Mouse (Mus musculus): ENCODE results near the gene Tmem91. TPM values are rescaled to one million over a fixed set of nuclear protein-coding genes. Genes with fewer than 3 reads are reported as not detected.
"Not testable (repeated sequence)": the region's sequence is repeated elsewhere in the genome, so short reads cannot be mapped to it uniquely, and the experiment has no call there.

Gene Tmem91
- 10 to 100 TPM in 2 of 3 experiments, 1 to 10 TPM in 1; 8.2 to 23.6 (median 14.4) TPM for polyA plus RNA-seq (2017; shearing (Covaris generic))

DNA sequence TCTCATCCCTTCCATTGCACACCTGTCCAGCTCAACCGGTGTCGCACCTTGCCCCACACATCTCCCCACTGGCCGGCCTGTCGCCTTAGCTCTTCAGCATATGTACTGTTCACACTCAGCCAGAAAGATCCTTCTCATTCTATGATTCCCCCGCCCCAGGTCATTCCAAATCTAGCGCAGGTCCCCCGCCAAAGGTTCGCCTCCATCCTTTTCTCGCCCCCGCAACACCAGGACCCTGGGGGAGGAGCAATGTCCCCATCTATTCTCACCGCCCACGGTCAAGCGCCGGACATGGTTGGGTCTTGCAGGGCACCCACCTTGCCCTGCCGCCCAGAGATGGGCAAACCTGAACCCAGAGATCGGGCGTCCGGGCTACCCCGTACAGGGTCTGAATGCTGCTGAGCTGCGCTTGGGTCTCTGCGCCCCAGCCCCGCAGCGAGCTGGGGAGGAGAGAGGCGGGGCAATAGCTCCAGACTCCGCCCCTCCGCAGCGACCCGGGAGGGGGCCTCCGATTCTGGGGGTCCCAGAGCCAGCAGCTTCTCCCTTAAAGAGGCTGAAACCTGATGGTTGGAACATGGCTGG lies at the start of gene Tmem91:
Gene Tmem91 (minus strand): TSS at position 448 of the 582 bp plus-strand sequence.
- no peak for ATAC-seq

DNA sequence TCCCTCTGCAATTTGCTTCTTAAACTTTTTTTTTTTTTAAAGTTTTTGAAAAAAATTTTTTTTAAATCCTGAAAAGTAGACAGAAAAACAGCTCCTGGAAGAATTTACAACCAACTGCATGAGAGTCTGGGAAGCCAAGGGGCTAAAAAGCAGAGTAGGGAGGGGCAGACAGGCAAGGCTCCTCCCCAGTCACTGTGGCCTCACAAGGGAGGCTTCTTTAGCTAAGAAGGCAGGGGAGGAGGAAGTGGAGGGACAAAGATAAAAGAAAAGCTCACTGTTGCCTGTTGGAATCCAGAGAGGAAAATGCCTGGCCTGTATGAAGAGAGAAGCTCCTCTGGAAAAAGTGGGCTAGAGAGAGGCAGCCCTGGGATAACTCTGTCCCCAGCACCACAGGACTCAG lies 46.8 kb upstream of the Tmem91 start:
- ATAC-seq, result not testable (repeated sequence)

DNA sequence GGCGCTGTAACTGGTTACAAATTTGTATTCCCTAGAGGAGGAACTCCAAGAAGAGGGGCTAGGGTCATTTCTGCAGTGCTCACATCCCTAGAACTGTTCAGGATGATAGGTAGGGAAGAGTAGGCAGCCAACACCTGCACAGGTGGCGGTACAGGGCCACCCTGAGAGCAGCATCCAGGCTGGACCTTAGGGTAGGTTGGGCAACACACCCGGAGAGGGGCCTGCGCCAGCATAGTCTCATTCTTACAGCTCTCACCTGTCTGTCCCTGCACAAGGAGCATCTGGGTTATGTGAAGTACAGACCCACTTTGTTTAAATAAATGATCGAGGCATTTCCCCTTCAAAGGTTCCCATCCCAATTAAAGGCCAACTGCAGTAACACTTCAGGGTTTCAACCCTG lies 45.8 kb upstream of the Tmem91 start:
- ATAC-seq, result no peak

DNA sequence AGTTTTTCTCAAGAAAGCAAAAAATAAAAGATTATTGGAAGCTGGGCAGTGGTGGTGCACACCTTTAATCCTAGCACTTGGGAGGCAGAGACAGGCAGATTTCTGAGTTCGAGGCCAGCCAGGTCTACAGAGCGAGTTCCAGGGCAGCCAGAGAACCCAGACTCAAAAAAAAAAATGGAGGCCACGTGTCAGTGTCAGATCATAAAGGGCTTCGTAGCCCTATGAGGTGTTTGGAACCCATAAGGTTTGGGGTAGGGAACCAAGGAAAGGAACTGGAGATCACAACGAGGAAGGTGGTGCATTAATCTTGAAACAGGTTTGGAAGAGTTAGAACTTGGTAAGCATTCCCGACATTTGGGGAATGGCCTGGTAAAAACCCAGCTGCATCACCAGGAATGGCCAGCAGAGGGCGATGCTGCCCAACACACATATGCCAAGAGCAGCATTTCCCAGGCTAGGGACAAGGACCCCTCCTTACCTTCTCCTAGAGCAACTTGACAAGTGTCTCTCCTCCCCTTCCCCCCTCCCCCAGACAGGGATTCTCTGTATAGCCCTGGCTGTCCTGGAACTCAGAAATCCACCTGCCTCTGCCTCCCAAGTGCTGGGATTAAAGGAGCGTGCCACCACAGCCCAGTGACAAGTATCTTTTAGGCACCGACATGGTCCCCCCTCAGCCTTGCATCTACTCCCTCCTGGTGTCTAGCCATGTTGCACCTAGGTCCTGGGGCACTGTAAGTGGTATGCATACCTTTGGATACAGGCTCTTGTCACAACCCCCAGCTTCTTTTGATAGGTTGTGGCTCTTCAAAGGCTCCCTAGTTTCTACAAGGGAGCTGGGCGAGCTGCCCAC lies 45.0 kb upstream of the Tmem91 start:
- no peak for ATAC-seq

DNA sequence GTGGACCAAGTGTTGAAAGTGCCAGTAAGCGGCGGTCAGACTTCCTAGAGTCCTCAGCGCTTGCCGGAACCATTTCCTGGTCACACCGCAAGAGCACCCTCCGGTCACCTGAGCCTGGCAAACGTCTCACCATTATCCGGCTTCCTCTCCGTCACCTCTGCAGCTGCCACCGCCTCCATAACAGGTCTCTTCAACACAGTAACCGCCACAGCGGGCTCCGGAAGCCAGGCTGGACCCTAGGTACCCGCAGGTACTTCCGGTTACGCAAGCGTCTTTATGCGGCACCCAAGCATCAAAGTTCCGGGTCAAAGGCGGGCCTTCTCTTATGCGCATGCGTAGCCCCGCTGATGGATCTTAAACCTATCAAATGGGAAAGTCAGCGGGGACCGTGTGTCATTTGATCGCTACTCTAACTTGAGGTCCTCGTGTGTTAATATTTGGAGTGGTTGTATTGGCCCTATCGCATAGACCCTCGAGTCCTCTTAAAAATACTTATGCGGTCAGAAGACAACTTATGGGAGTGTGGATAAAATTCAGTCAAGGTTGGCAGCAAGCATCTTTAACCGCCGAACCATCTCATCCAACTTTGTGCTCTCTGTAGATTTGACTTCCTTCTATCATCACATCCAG lies 43.9 kb upstream of the Tmem91 start, which contains the start of gene Ccdc97:
Gene Ccdc97 (minus strand): TSS at position 301 of the 630 bp plus-strand sequence.
- peak; percentile 95 for ATAC-seq

DNA sequence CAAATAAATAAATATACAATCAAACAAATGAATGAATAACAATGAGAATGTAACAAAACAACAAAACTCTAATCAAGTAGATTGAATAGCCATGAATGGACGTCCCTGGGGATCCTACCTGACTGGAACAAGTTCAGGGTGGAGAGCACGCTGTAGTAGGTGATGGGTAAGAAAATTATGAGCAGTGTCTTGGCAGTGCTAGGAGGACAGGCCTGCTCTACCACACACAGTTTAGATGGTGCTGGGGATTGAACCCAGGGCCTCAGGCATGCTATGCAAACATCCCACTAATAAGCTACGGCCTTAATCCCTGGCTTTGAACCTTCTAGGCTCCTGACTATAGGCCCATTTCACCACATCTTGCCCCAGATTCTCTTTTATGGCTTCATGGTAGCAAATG lies 42.5 kb upstream of the Tmem91 start:
- ATAC-seq, result no peak

DNA sequence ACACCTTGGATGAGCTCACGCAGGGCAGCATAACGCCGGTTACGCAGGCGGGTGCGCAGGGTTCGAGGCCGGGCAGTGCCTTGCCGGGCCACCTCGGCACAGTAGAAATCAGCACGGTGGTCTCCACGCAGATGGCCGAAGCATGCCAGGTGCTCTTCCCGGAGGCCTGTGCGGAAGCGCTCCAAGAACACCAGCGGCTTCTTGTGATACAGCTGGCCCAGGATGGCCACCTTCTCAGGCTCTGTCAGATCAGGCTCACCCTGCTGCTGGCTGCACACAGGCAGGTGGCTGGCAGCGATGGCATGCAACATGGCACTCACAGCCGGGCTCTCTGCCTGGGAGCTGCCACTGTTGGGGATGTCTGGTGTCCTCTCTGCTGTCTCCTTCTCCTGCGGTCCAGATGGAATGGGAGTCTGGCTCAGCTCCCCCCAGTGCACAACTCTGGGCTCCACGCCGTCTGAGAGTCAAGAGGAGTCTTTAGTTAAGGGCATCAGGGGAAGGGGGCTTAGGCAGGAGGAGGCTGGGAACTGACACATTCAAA lies 40.8 kb upstream of the Tmem91 start:
- no peak for ATAC-seq

DNA sequence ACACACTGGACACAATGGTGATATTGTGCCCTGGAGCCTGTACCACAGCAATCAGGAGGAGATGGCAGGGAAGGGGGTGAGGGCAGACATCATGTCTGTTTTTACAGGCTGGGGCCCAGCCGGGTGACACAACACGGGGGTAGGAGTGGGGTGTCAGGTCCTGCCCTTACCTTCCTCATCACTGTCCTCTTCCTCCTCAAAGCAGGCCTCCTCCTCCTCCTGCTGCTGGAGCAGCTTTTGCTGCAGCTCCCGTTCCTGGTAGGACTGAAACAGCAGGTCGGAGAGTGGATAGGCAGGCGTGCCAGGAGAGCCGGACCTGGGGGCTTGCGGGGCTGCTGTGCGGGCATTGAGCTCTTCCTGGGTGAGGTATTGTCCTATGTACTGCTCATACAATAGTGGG lies 39.6 kb upstream of the Tmem91 start:
- no peak for ATAC-seq

DNA sequence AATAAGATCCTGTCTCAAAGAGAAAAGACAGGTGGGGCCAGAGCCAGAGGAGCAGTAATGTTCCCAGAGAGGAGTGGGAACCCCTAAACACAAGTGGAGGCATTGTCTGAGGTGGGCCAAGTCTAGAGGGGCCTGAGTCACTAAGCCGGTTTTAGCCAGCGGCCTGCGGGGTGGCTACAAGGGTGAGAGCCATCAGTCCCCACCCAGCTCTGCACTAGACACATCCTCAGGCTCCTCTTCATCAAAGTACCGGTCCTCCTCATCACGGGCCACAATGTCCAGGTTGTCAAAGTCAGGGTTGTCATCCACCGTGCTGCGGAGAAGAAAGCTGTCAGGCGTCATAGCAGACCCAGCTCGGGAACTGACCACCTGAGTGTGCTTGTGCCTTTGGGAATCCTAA lies 37.8 kb upstream of the Tmem91 start:
- no peak for ATAC-seq

DNA sequence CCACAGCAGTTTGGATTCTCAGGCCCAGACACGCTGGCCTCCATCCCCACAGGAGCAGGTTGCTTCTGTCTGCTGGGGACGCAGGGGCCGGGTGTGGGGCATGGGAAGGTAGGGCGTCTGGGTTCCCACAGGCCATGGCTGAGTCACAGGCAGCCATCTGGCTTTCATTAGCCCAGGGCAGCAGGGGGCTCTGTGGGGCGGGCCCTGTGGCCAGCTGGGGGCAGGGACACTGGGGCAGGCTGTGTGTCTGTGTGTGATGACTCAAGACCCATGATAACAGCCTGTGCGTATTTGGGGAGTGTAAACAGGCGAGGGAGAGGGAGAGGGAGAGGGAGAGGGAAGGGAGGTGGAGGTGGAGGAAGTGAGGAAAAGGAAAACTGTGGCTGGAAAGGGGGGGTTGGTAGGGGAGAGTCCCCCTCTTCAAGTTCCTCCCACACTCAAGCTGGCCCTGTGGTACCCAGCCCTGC lies 36.8 kb upstream of the Tmem91 start:
- no peak for ATAC-seq

DNA sequence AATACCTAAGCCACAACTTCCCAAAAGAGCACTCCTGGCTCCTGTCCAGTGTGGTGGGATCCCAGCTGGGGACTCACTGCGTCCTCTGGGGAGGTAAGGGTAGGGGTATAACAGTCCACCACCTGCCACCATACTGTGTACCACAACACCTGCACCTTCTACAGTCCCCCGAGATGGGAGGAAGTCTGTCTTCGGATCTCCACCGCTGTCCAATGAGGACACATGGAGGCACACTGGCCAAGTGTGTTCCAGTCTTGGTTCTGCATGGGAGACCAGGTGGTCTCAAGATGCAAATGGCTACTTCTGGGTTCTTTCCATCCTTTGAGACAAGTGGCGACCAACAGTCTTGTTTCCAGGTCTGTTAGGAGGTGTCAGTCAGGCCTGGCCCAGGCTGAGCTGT lies 36.2 kb upstream of the Tmem91 start:
- ATAC-seq, result no peak

DNA sequence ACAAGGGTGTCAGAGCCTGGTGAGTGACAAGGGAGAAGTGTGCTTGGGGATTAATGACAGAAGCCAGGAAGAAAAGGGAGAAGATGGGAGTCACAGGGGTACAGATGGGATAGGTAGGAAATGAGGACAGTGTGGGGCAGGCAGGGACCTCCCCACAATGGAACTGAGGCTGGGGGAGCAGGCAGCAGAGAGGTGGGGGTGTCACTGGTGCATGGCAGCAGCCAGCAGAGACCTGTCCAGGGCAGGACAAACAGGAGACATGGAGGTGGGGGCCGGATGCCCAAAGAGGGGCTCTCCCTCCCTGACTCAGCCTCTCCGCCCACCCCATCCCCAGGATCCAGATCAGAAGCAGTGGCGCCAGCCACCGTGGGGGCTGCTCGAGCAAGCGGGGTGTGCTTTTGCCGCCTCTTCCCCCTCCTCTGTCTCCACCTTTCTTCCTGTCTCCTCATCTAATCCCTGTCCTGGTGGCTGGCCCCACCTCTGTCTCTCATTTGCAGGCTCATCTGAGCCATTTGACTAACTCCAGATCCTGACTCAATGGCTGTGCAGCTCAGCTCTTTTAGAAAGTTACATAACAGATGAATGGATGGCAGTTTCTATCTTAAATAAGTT lies 35.7 kb upstream of the Tmem91 start:
- ATAC-seq, result peak; percentile 35

DNA sequence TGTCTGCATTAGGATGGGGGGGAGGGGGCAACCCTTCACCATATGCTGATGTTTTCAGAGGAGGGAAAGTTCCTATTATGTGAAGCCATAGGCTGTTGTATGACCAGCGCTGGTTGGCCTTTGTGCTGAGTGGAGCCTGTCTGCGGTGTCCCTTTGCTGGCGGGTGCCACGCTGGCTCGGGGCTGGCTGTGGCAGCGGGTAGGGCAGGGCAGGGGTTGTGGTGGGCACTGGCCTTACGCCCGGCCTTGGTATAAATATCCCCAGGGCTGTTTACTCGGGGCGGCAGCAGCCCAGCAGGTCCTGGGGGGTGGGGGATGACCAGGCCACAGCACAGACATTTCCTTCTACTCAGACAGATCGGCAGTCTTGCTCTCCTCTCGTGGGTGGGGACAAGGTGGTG lies 35.0 kb upstream of the Tmem91 start:
- ATAC-seq, result no peak

DNA sequence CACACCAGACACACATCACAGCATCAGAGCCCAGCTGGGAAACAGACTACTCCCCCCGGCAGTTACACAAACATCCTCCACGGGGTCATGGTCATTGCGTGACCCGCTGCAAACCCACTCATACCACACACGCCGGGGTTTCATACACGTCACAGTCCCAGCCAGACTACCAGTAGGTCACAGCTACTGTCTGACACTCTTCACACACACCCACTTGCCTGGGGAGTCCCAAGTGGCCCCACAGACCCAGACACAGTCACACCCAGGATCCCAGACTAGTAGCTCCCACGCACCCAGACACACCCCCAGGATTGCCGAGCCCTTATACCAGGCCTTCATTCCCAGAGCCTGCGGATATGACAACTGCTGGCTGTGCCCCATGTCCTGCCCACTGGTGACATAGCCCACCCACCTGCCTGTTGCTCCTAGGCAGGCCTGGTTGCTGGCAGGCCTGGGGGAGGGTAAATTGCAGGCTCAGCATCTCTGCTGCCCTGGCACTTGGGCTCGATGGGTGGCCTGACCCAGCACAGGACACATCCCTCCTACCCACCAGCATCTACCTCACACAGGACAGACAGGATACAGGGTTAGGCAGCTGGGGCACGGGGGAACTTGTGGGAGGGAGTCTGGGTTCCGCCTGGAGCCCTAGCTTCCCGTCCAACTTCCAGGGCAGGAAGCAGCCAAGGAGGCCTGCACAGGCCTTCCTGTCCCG lies 32.8 kb upstream of the Tmem91 start:
- peak; percentile 56 for ATAC-seq

DNA sequence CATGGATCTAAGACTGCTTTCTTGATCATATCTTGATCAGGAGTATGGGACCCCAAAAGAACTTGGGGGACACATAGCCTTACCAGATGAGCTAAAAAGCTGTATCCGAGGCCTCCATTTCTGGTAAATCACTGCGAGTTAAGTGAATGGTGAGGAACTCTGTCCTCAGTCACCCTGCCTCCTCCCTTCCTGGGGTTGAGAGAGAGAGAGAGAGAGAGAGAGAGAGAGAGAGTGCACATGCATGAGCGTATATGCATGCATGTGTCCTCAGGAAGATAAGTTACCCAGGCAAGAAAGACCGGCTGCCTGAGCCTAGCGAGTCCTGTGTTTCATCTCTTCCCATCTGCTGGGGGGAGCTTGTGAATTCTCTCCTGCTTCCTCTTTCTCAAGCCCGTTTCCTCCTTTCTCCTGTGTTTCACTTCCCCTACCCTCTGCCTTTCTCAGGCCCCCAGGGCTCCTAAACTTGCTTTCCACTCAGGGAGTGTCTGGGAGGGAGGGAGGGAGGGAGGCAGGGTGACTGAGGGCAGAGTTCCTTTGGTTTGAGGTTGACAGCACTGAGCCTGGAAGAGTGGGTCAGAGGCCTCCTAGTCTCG lies 31.7 kb upstream of the Tmem91 start:
- ATAC-seq, result no peak

DNA sequence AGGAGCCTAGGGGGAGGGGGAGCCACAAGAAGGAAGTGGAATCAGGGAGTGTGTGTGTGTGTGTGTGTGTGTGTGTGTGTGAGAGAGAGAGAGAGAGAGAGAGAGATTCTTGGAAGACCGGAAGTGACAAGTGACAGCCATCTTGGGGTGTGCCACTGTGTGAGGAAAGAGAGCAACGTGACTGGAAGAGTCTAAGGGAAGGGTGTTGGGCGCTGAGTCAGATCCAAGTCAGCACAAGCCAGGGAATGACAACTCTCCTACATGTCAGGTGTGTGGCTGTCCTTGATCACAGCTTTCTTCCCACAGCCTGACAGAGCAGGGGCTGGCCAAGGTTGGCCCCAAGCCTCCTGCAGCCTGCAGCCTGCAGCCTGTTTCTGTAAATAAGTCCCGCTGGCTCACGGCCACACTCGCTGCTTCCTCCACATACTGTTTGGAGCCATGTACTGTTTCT lies 30.9 kb upstream of the Tmem91 start:
- ATAC-seq, result peak; percentile 12

DNA sequence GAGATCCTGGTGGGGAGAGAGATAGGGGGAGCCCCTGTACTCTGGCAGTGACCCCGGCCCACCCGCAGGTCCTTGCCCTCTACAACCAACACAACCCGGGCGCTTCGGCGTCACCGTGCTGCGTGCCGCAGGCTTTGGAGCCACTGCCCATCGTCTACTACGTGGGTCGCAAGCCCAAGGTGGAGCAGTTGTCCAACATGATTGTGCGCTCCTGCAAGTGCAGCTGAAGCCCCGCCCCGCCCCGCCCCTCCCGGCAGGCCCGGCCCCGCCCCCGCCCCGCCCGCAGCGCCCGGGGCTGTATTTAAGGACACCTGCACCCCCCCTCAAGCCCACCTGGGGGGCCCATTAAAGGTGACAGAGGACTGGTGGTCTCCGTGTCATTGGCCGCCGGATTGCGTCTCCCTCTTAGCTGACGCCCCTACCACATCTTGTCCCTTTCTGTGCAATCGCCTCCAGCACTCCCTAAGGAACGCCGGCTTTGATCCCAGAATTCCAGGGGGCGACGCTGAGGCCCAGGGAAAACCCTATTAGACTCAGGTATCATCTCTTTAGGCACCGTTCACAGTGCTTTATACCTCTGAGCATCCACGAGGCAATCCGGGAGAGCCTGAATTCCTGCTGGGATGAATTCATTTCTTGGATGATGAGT lies 29.9 kb upstream of the Tmem91 start:
- no peak for ATAC-seq

DNA sequence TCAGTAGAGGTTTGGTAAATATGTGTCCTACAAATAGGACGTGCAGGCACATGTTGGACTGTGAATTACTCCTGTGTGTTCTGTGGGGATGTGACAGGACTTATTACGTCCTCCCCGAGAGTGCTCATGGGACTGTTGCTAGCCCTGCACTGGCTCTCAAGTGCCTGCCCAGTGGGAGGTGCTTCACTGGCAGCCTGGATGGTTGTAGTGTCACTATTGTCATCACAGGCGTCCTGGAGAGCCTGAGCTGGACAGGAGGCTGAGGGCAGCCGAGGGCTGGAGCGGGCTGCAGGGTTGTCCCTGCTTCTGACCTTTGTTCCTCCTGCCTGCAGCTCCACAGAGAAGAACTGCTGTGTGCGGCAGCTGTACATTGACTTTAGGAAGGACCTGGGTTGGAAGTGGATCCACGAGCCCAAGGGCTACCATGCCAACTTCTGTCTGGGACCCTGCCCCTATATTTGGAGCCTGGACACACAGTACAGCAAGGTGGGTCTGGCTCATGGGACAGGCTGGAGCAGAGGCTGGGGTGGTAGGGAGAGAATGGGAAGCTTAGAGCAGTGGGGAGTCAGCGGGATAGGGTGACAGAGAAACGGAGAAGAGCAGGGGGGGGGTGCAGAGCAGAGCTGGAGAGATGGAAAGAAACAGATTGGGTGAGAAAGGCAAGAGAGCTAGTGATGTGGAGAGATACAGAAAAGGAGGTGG lies 29.0 kb upstream of the Tmem91 start:
- no peak for ATAC-seq

DNA sequence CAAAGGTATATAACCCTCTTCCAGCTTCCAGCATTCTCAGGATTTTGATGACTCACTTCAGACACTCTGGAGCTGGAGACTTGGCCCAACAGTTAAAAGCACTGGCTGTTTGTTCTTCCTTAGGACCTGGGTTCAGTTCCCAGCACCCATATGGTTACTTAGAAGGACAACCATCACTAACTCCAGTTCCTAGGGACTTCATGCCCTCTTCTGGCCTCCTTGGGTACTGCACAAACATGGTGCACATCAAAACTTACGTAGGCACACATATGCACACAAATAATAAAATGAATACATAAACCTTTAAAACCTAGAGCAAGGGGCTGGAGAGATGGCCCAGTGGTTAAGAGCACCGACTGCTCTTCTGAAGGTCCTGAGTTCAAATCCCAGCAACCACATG lies 27.4 kb upstream of the Tmem91 start:
- no peak for ATAC-seq

DNA sequence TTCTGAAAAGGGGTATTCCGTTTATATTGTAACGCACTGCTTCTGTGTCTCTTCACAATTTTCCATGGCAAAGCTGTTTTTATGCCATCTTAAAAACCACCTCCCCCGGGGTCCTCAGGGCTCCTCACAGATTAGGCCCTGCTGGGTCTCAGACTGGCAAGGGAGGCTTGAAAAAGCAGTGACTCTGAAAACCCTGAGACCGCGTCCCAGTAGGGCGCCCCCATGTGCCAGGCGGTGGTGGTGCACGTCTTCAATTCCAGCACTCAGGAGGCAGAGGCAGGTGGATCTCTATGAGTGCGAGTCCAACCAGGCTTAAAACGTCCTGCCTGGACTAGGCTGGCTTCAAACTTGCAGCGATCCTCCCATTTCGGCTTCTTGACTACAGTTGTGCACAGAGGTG lies 25.8 kb upstream of the Tmem91 start:
- ATAC-seq, result no peak

DNA sequence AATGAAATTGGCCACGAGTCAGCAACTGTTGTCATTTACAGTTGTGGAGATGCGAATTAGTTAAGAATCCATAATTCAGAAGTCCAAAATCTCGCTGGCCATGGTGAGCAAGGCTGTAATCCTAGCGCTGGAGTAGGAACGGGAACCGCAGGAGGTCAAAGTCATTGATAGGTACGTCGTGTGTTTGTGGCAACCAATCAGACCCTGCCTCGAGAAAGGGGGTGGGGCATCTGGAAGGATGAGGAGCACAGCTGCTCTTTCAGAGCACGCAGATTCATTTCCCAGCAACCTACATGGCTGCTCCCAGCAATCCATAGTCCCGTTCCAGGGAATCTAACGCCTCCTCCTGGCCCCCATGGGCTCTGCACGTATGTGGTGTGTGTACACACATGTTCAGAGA lies 24.9 kb upstream of the Tmem91 start:
- ATAC-seq, result no peak
